Comparison of ENCODE assay signal across 8 mouse cellular contexts in genomic region chr17:47738879-47739798, GRCm38 (mm10). TPM values are rescaled to one million over a fixed set of nuclear protein-coding genes. Genes with fewer than 3 reads are reported as not detected.
DNase-seq lines count a peak whose midpoint lies in the region; ATAC-seq and TF ChIP-seq lines count a peak whose summit lies in the region.

No protein-coding gene starts in this region.

- WGBS in heart, embryonic 14.5 days, result 17% methylated on average over 20 of the region's 20 CpGs
- 7% methylated on average over 20 of the region's 20 CpGs for WGBS in midbrain, embryonic 16.5 days

- no peak for TF ChIP-seq CTCF in Patski (IDR thresholded peaks at IDR 0.05)

- H3K27ac ChIP-seq in heart, embryonic 14.5 days (replicated peaks in 1 of 2; ENCODE audit: control insufficient read depth in 1 of 2, insufficient read depth in 1 of 2, low read depth in 2 of 2, low read length in 2 of 2), result peak overlapping the region; percentile 6 to 95; a peak in 2 of 4 replicates
- no peak overlapping the region for H3K27ac ChIP-seq in midbrain, embryonic 16.5 days (ENCODE audit: low read length)

- POLR2A ChIA-PET in Patski (lab: Charles Lee), result interaction anchor here (1.9 to 6.6 kb wide), 2 partner anchors 20 to 40 kb away, joined by 4 to 91 read pairs; no protein-coding TSS in a partner anchor

- in situ Hi-C loops in Patski (cut with MboI; ENCODE audit: low pct_unique_long_range_greater_than_20kb), result no loop called here

- H3K27me3 ChIP-seq in Patski, result no peaks in the 10 kb centered on the region
- no peaks in the 10 kb centered on the region for H3K27me3 ChIP-seq in heart, embryonic 14.5 days (ENCODE audit: control insufficient read depth, insufficient read depth, low read length)
- H3K27me3 ChIP-seq in midbrain, embryonic 16.5 days (ENCODE audit: control insufficient read depth, insufficient read depth, low read depth, low read length), result peaks cover 17% of the 10 kb centered on the region

- peak; percentile 56 for ATAC-seq in Patski
- ATAC-seq in heart, embryonic 14.5 days (ENCODE audit: insufficient number of reproducible peaks, insufficient read depth, low FRiP score, low read depth), result no peak
- ATAC-seq in midbrain, embryonic 16.5 days, result no peak

- peak overlapping the region; percentile 95 for H3K9ac ChIP-seq in heart, embryonic 14.5 days (ENCODE audit: low read length)
- peak overlapping the region; percentile 60; the same call in 1 of the 2 replicates for H3K9ac ChIP-seq in midbrain, embryonic 16.5 days (ENCODE audit: low read depth, low read length)

- peak overlapping the region; percentile 82 for H3K4me2 ChIP-seq in heart, embryonic 14.5 days (ENCODE audit: low read length)
- peak overlapping the region; percentile 94 for H3K4me2 ChIP-seq in midbrain, embryonic 16.5 days (ENCODE audit: low read length)

- CTCF ChIA-PET in Patski (lab: Charles Lee), result interaction anchor here (1.0 to 3.3 kb wide), 7 partner anchors 11 to 54 kb away, joined by 3 to 15 read pairs (median 7); no protein-coding TSS in a partner anchor

- peak; percentile 77 to 81 for DNase-seq in B cell, adult 2 months
- DNase-seq in Patski (ENCODE audit: low read depth, low spot score), result peak; percentile 64
- DNase-seq in kidney, postnatal 36 days, result peak; percentile 55 to 59
- peak; percentile 20 to 24 for DNase-seq in thymus, postnatal 10 days (ENCODE audit: low spot score in 2 of 2)
- no peak for DNase-seq in urinary bladder, adult 2 months (ENCODE audit: low spot score)
- no peak for DNase-seq in gastrocnemius, postnatal 4 days (ENCODE audit: low spot score in 2 of 2)

- peaks cover 25 to 45% of the 10 kb centered on the region in 2 experiments for H3K4me1 ChIP-seq in heart, embryonic 14.5 days (ENCODE audit: control insufficient read depth in 2 of 2, insufficient read depth in 2 of 2, low read length in 2 of 2)
- peaks cover 15% of the 10 kb centered on the region for H3K4me1 ChIP-seq in midbrain, embryonic 16.5 days (ENCODE audit: control insufficient read depth, insufficient read depth, low read length)

- peak overlapping the region; percentile 88 to 90 for H3K4me3 ChIP-seq in heart, embryonic 14.5 days (ENCODE audit: control insufficient read depth in 1 of 2, insufficient read depth in 1 of 2, low read depth in 1 of 2, low read length in 2 of 2)
- no peak overlapping the region for H3K4me3 ChIP-seq in midbrain, embryonic 16.5 days (ENCODE audit: low read depth, low read length)

- 0 out of 2 replicates have a peak, but pooled peaks cover 5% of the 10 kb centered on the region for H3K36me3 ChIP-seq in heart, embryonic 14.5 days (ENCODE audit: control insufficient read depth, insufficient read depth, low read length)
- H3K36me3 ChIP-seq in midbrain, embryonic 16.5 days (ENCODE audit: control insufficient read depth, insufficient read depth, low read length), result no peaks in the 10 kb centered on the region

- H3K9me3 ChIP-seq in heart, embryonic 14.5 days (ENCODE audit: control insufficient read depth, low read length), result no peaks in the 10 kb centered on the region
- no peaks in the 10 kb centered on the region for H3K9me3 ChIP-seq in midbrain, embryonic 16.5 days (replicated peaks; ENCODE audit: control insufficient read depth, low read length, poor library complexity, severe bottlenecking)

RNA-seq across cellular contexts. Expression of gene Tfeb, which starts 2.3 kb away (rescaled TPM):
- polyA plus RNA-seq in Patski (2021), result 48.3 TPM
- polyA plus RNA-seq in heart, embryonic 14.5 days (2014; fragmentation: Nextera tagmentation; extraction: Ambion mirVana), result 17.8 and 21.2 TPM in 2 replicates
- polyA plus RNA-seq in midbrain, embryonic 16.5 days (2015; fragmentation: Nextera tagmentation; extraction: Ambion mirVana), result 2.9 and 3.0 TPM in 2 replicates
- polyA plus RNA-seq in urinary bladder, adult 2 months (2012; rRNA removed), result 14.5 and 20.3 TPM in 2 replicates
- total RNA-seq in gastrocnemius, postnatal 4 days (2021), result 10 to 100 TPM; 62.2 to 72.7 TPM

RNA-seq across cellular contexts. Expression of gene Pgc, which starts 12.5 kb away (rescaled TPM):
- polyA plus RNA-seq in Patski (2021), result not detected
- 0.15 TPM in 1 of 2 replicates, not detected in the other for polyA plus RNA-seq in heart, embryonic 14.5 days (2014; fragmentation: Nextera tagmentation; extraction: Ambion mirVana)
- 0.13 TPM in 1 of 2 replicates, not detected in the other for polyA plus RNA-seq in midbrain, embryonic 16.5 days (2015; fragmentation: Nextera tagmentation; extraction: Ambion mirVana)
- 0.09 TPM in 1 of 2 replicates, not detected in the other for polyA plus RNA-seq in urinary bladder, adult 2 months (2012; rRNA removed)
- total RNA-seq in gastrocnemius, postnatal 4 days (2021), result not detected

RNA-seq across cellular contexts. Expression of gene Prickle4, which starts 44.6 kb away (rescaled TPM):
- polyA plus RNA-seq in Patski (2021), result 5.5 TPM
- 0.78 TPM in 1 of 2 replicates, not detected in the other for polyA plus RNA-seq in heart, embryonic 14.5 days (2014; fragmentation: Nextera tagmentation; extraction: Ambion mirVana)
- 0.77 and 2.4 TPM in 2 replicates for polyA plus RNA-seq in midbrain, embryonic 16.5 days (2015; fragmentation: Nextera tagmentation; extraction: Ambion mirVana)
- polyA plus RNA-seq in urinary bladder, adult 2 months (2012; rRNA removed), result 1.4 and 1.5 TPM in 2 replicates
- total RNA-seq in gastrocnemius, postnatal 4 days (2021), result 1 to 10 TPM; 1.6 to 3.9 TPM

RNA-seq across cellular contexts. Expression of gene Gm21981, which starts 44.9 kb away (rescaled TPM):
- 1.0 TPM for polyA plus RNA-seq in Patski (2021)
- polyA plus RNA-seq in heart, embryonic 14.5 days (2014; fragmentation: Nextera tagmentation; extraction: Ambion mirVana), result 0.53 and 1.4 TPM in 2 replicates
- polyA plus RNA-seq in midbrain, embryonic 16.5 days (2015; fragmentation: Nextera tagmentation; extraction: Ambion mirVana), result 0.88 and 0.92 TPM in 2 replicates
- 1.2 and 1.9 TPM in 2 replicates for polyA plus RNA-seq in urinary bladder, adult 2 months (2012; rRNA removed)
- total RNA-seq in gastrocnemius, postnatal 4 days (2021), result 1 to 10 TPM in 1 of 2 experiments, under 1 TPM in 1; 0.42 to 1.1 TPM

RNA-seq across cellular contexts. Expression of gene Frs3, which starts 50.3 kb away (rescaled TPM):
- 8.2 TPM for polyA plus RNA-seq in Patski (2021)
- polyA plus RNA-seq in heart, embryonic 14.5 days (2014; fragmentation: Nextera tagmentation; extraction: Ambion mirVana), result 2.8 TPM in 2 replicates
- polyA plus RNA-seq in midbrain, embryonic 16.5 days (2015; fragmentation: Nextera tagmentation; extraction: Ambion mirVana), result 46.0 and 54.1 TPM in 2 replicates
- polyA plus RNA-seq in urinary bladder, adult 2 months (2012; rRNA removed), result 8.1 and 10.1 TPM in 2 replicates
- 1 to 10 TPM; 7.0 to 7.4 TPM for total RNA-seq in gastrocnemius, postnatal 4 days (2021)

Comparison
In these comparisons a context has a peak if more than half of its experiments do, and no peak if none do; other contexts are left out.
1. DNase-seq: peak in B cell, adult 2 months (2 of 2), Patski (single experiment), kidney, postnatal 36 days (2 of 2) and thymus, postnatal 10 days (2 of 2); none in urinary bladder, adult 2 months (single experiment) and gastrocnemius, postnatal 4 days (0 of 2).